Mouse (Mus musculus) left cerebral cortex, adult 9 months (tissue): ENCODE measurements at regions not wholly inside any gene's neighbourhood (a gene's known extent, or its start where the extent isn't known, plus 50 kb on each side); places are given as distances from the start of the nearest gene placed in this dataset.

Source experiments
- DNase-seq, 2 experiments: peaks; one replicate each; pipeline ENCODE4 v3.0.0; 2022; ENCODE audit warnings: low spot score in 2 of 2

- DNase-seq = peak; percentile 10 to 22
Measured at GRCm38 (mm10) chr16:55663946-55664345, 174.8 kb downstream of the Nfkbiz start.

- DNase-seq = no peak
Measured at GRCm38 (mm10) chr16:55636667-55637450, 201.8 kb downstream of the Nfkbiz start.

- DNase-seq = no peak
Measured at GRCm38 (mm10) chr16:55636224-55636623, 202.5 kb downstream of the Nfkbiz start.

- DNase-seq = no peak
Measured at GRCm38 (mm10) chr16:55634691-55635090, 204.0 kb downstream of the Nfkbiz start.

GRCm38 (mm10) chr16:55632220-55632619, 206.5 kb downstream of the Nfkbiz start:
- DNase-seq = no peak

GRCm38 (mm10) chr16:55631637-55632036, 207.1 kb downstream of the Nfkbiz start:
- no peak for DNase-seq

- no peak for DNase-seq
Measured at GRCm38 (mm10) chr16:55631048-55631447, 207.7 kb downstream of the Nfkbiz start.

- no peak for DNase-seq
Measured at GRCm38 (mm10) chr16:55627531-55627930, 211.2 kb downstream of the Nfkbiz start.

- DNase-seq = no peak
Measured at GRCm38 (mm10) chr16:55623422-55623821, 215.3 kb downstream of the Nfkbiz start.

GRCm38 (mm10) chr16:55619731-55620130, 219.0 kb downstream of the Nfkbiz start:
- DNase-seq = no peak

GRCm38 (mm10) chr16:55617958-55618357, 220.7 kb downstream of the Nfkbiz start:
- DNase-seq = no peak

- DNase-seq = no peak
Measured at GRCm38 (mm10) chr16:55617506-55617905, 221.2 kb downstream of the Nfkbiz start.

GRCm38 (mm10) chr16:55616408-55617120, 222.1 kb downstream of the Nfkbiz start:
- DNase-seq = no peak

- no peak for DNase-seq
Measured at GRCm38 (mm10) chr16:55612873-55613272, 225.8 kb downstream of the Nfkbiz start.

GRCm38 (mm10) chr16:55612001-55612400, 226.7 kb downstream of the Nfkbiz start:
- DNase-seq = no peak

GRCm38 (mm10) chr16:55611172-55611571, 227.5 kb downstream of the Nfkbiz start:
- DNase-seq = no peak

- DNase-seq = no peak
Measured at GRCm38 (mm10) chr16:55608361-55608760, 230.3 kb downstream of the Nfkbiz start.

GRCm38 (mm10) chr16:55606447-55607239, 232.1 kb downstream of the Nfkbiz start:
- DNase-seq = no peak

GRCm38 (mm10) chr16:55603611-55604010, 235.1 kb downstream of the Nfkbiz start:
- no peak for DNase-seq

GRCm38 (mm10) chr16:55589382-55589956, 249.2 kb downstream of the Nfkbiz start:
- no peak for DNase-seq

GRCm38 (mm10) chr16:55587138-55587537, 251.6 kb downstream of the Nfkbiz start:
- no peak for DNase-seq

- no peak for DNase-seq
Measured at GRCm38 (mm10) chr16:55582906-55583305, 255.8 kb downstream of the Nfkbiz start.
